ENCODE assay signal across 8 mouse cellular contexts in the genomic region with DNA sequence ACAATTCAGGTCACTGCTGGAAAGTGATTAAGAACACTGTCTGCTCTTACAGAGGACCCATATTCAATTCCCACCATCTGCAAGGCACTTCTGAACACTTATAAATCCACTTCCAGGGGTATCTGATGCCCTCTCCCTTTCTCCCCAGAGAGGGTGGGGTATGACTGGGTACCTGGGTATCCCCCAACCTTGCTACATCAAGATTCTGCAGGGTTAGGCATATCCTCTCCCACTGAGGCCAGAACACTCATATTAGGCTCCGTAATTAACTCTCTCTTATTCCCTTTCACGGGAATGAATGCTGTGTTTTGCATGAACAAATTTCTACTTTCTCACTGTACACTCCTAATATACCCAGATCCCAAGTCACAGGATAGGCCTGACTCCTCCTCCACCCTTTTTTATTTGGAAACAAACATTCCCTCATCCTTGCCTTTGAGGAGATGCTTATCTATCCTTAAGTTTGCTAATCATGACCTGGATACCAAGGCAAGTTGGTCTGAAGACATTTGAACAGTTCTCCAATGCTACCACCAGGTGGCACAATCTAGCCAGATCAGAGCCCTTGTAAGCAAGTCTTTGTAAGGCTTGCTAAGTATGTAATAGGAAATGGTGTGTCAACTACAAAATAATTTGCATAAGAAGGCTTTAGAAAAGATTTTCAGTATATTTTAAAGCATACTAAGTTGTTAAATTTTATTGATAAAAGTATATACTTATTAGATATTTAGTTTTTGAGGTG.
DNase-seq lines count a peak whose midpoint lies in the region; ATAC-seq and TF ChIP-seq lines count a peak whose summit lies in the region.
"Had no signal": no experiment of that assay in that cellular context is flagged by ENCODE, and none has a peak within 500 bp of the region (broad histone marks: within the 10 kb centered on the region; RNA-seq: fewer than 3 reads in every experiment).

No protein-coding gene starts in this region.

- no peak overlapping the region for H3K4me2 ChIP-seq in kidney, embryonic 16.5 days (replicated peaks; ENCODE audit: low read depth, low read length)
- H3K4me2 ChIP-seq: limb, embryonic 13.5 days had no signal

- no peaks in the 10 kb centered on the region for H3K9me3 ChIP-seq in G1E (replicated peaks)
- no peaks in the 10 kb centered on the region for H3K9me3 ChIP-seq in kidney, embryonic 16.5 days (ENCODE audit: low read length)
- H3K9me3 ChIP-seq: limb, embryonic 13.5 days had no signal

- WGBS in kidney, embryonic 16.5 days: 92% methylated on average over 2 of the region's 2 CpGs
- WGBS in lung, adult 2 months: 88% methylated on average over 2 of the region's 2 CpGs

- H3K27me3 ChIP-seq in G1E (ENCODE audit: insufficient read depth, low read length): no peaks in the 10 kb centered on the region
- no peaks in the 10 kb centered on the region for H3K27me3 ChIP-seq in kidney, embryonic 16.5 days (ENCODE audit: insufficient read depth, low read length)
- H3K27me3 ChIP-seq: limb, embryonic 13.5 days had no signal

- no peak overlapping the region for H3K27ac ChIP-seq in kidney, embryonic 16.5 days (ENCODE audit: low read length)
- H3K27ac ChIP-seq: limb, embryonic 13.5 days had no signal

- ATAC-seq in G1E (ENCODE audit: extremely low read depth, insufficient number of reproducible peaks, low FRiP score, poor library complexity, severe bottlenecking): no peak
- ATAC-seq in kidney, embryonic 16.5 days (ENCODE audit: low FRiP score, low TSS enrichment): peak; percentile 61
- peak; percentile 72; the same call in 1 of the 2 replicates for ATAC-seq in neutrophil, adult 5-6 weeks (ENCODE audit: extremely low read depth, insufficient number of reproducible peaks, low FRiP score, poor library complexity, severe bottlenecking)

- peak; percentile 7; the same call in 1 of the 2 replicates for TF ChIP-seq CTCF in G1E (IDR thresholded peaks at IDR 0.05; ENCODE audit: low read depth, low read length)
- peak; percentile 39 for TF ChIP-seq CTCF in lung, adult 2 months (IDR thresholded peaks at IDR 0.05; ENCODE audit: insufficient read depth, low read length)

- no peak overlapping the region for H3K4me3 ChIP-seq in G1E (ENCODE audit: low read depth, low read length)
- H3K4me3 ChIP-seq in kidney, embryonic 16.5 days (ENCODE audit: low read length): no peak overlapping the region
- H3K4me3 ChIP-seq in lung, adult 2 months (replicated peaks; ENCODE audit: extremely low read depth, low read depth, low read length): no peak overlapping the region
- H3K4me3 ChIP-seq: limb, embryonic 13.5 days had no signal

- H3K36me3 ChIP-seq in G1E (replicated peaks): no peaks in the 10 kb centered on the region
- H3K36me3 ChIP-seq in kidney, embryonic 16.5 days (ENCODE audit: insufficient read depth, low read length): no peaks in the 10 kb centered on the region
- H3K36me3 ChIP-seq: limb, embryonic 13.5 days had no signal

- no peak overlapping the region for H3K9ac ChIP-seq in kidney, embryonic 16.5 days (replicated peaks; ENCODE audit: low read length)
- H3K9ac ChIP-seq: limb, embryonic 13.5 days had no signal

- peak; percentile 64 for DNase-seq in CD4-positive helper T cell, adult 2 months (ENCODE audit: low read depth, low spot score)
- no peak for DNase-seq in G1E (ENCODE audit: low spot score)
- DNase-seq in cerebellum, adult 9-10 months: peak; percentile 12
- peak; percentile 34 for DNase-seq in gastrocnemius, postnatal 10 days
- peak; percentile 10 for DNase-seq in lung, adult 2 months

- no peaks in the 10 kb centered on the region for H3K4me1 ChIP-seq in G1E (ENCODE audit: insufficient read depth, low read depth, low read length)
- H3K4me1 ChIP-seq in kidney, embryonic 16.5 days (ENCODE audit: insufficient read depth, low read length): no peaks in the 10 kb centered on the region
- no peaks in the 10 kb centered on the region for H3K4me1 ChIP-seq in lung, adult 2 months (ENCODE audit: control insufficient read depth, insufficient read depth, low read length)
- H3K4me1 ChIP-seq: limb, embryonic 13.5 days had no signal

- TF ChIP-seq POLR2A in lung, adult 2 months (IDR thresholded peaks at IDR 0.05; ENCODE audit: borderline replicate concordance, extremely low read depth, low read depth, low read length): no peak
